ENCODE assay signal across 16 mouse cellular contexts in genomic region chr11:55707467-55707866, GRCm38 (mm10).
DNase-seq lines count a peak whose midpoint lies in the region.
"Had no signal": no experiment of that assay in that cellular context is flagged by ENCODE, and none has a peak within 500 bp of the region (broad histone marks: within the 10 kb centered on the region; RNA-seq: fewer than 3 reads in every experiment).

No protein-coding gene starts in this region.

- intact Hi-C loops in left cerebral cortex, postnatal 14 days (cut with DNase I) = no loop called here

- DNase-seq in layer of hippocampus, adult 11-12 months (ENCODE audit: low spot score) = peak; percentile 2
- no peak for DNase-seq in layer of hippocampus, postnatal 10 days (ENCODE audit: low spot score in 2 of 2)
- DNase-seq in right cerebral cortex, adult 2 months (ENCODE audit: low spot score in 2 of 2) = peak; percentile 8 to 20
- DNase-seq in right cerebral cortex, postnatal 14 days = no peak
- peak; percentile 15 to 34 for DNase-seq in left cerebral cortex, postnatal 14 days (ENCODE audit: low spot score in 2 of 2)
- no peak for DNase-seq in kidney, postnatal 4 days
- DNase-seq in lung, postnatal 25 days (ENCODE audit: low spot score) = no peak
- DNase-seq: adrenal gland, adult 2 months; B cell, adult 2 months; cerebellum, adult 2 months; cerebellum, postnatal 25 days; gastrocnemius, postnatal 36 days; heart, postnatal 4 days; kidney, adult 8-10 months; kidney, postnatal 10 days; liver had no signal

Comparison
In these comparisons a context has a peak if more than half of its experiments do, and no peak if none do; other contexts are left out.
1. DNase-seq: peak in layer of hippocampus, adult 11-12 months (single experiment), right cerebral cortex, adult 2 months (2 of 2) and left cerebral cortex, postnatal 14 days (2 of 2); none in layer of hippocampus, postnatal 10 days (0 of 2), right cerebral cortex, postnatal 14 days (single experiment), kidney, postnatal 4 days (0 of 2) and lung, postnatal 25 days (single experiment).